In genomic region chr3:52818401-52818800, GRCm38 (mm10) we compare ENCODE assay signal across 23 mouse cellular contexts.
DNase-seq lines count a peak whose midpoint lies in the region; TF ChIP-seq lines count a peak whose summit lies in the region.
"Had no signal": no experiment of that assay in that cellular context is flagged by ENCODE, and none has a peak within 500 bp of the region (broad histone marks: within the 10 kb centered on the region; RNA-seq: fewer than 3 reads in every experiment).

No protein-coding gene starts in this region.

- no peak for TF ChIP-seq POLR2A in lung, adult 2 months (IDR thresholded peaks at IDR 0.05; ENCODE audit: borderline replicate concordance, extremely low read depth, low read depth, low read length)

- WGBS in lung, adult 2 months: 79% methylated on average over 4 of the region's 4 CpGs

- H3K4me3 ChIP-seq in lung, adult 2 months (replicated peaks; ENCODE audit: extremely low read depth, low read depth, low read length): no peak overlapping the region
- H3K4me3 ChIP-seq: embryonic facial prominence, embryonic 10.5 days; embryonic facial prominence, embryonic 15.5 days; heart, embryonic 13.5 days; liver, embryonic 12.5 days; midbrain, embryonic 10.5 days; midbrain, embryonic 15.5 days; neural tube, embryonic 15.5 days had no signal

- no peaks in the 10 kb centered on the region for H3K4me1 ChIP-seq in lung, adult 2 months (ENCODE audit: control insufficient read depth, insufficient read depth, low read length)
- H3K4me1 ChIP-seq: embryonic facial prominence, embryonic 15.5 days; liver, embryonic 12.5 days had no signal

- TF ChIP-seq CTCF in lung, adult 2 months (IDR thresholded peaks at IDR 0.05; ENCODE audit: insufficient read depth, low read length): no peak

- DNase-seq in adrenal gland, postnatal 10 days: peak; percentile 30
- DNase-seq in adrenal gland, adult 8-10 months: no peak
- peak; percentile 54 to 70 for DNase-seq in heart, adult 18-20 months
- DNase-seq in heart, postnatal 4 days: no peak
- peak; percentile 60 for DNase-seq in lung, postnatal 10 days
- no peak for DNase-seq in lung, adult 2 months
- peak; percentile 64 for DNase-seq in fibroblast of lung, adult 2 months (ENCODE audit: low read depth)
- DNase-seq in kidney, postnatal 25 days: no peak
- DNase-seq: cerebellum, adult 8-10 months; cerebellum, postnatal 25 days; kidney, adult 11 months; kidney, postnatal 14 days; liver, postnatal 0 days; right cerebral cortex, adult 18-20 months; thymus, adult 18-20 months; thymus, postnatal 25 days had no signal

Comparison
In these comparisons a context has a peak if more than half of its experiments do, and no peak if none do; other contexts are left out.
1. DNase-seq: peak in adrenal gland, postnatal 10 days (single experiment), heart, adult 18-20 months (2 of 2), lung, postnatal 10 days (single experiment) and fibroblast of lung, adult 2 months (single experiment); none in adrenal gland, adult 8-10 months (single experiment), heart, postnatal 4 days (single experiment), lung, adult 2 months (single experiment) and kidney, postnatal 25 days (0 of 2).